Mouse (Mus musculus) heart, embryonic 10.5 days (tissue): ENCODE results near the gene Lrif1. TPM values are rescaled to one million over a fixed set of nuclear protein-coding genes. Genes with fewer than 3 reads are reported as not detected.
A peak's percentile ranks its signal among the peaks of the same experiment; 100 is the strongest.
"Not testable (repeated sequence)": the region's sequence is repeated elsewhere in the genome, so short reads cannot be mapped to it uniquely, and the experiment has no call there.

Experiments used
- DNase-seq: peaks from one replicate; pipeline ENCODE4 v3.0.0-alpha.2; 2017; ENCODE audit warnings: low spot score
- H3K27ac ChIP-seq: fragments of 300-500 bp; sonication (generic); 2 replicates; pipeline ENCODE4 v1.5.1; 2016; ENCODE audit warnings: mild to moderate bottlenecking
- H3K27me3 ChIP-seq: fragments of 300-500 bp; sonication (generic); 2 replicates; pipeline ENCODE4 v1.6.1; 2016; ENCODE audit warnings: mild to moderate bottlenecking; ENCODE audit not compliant: poor library complexity, insufficient read depth, severe bottlenecking
- H3K36me3 ChIP-seq: fragments of 300-500 bp; sonication (generic); 2 replicates; pipeline ENCODE4 v1.6.1; 2016; ENCODE audit warnings: mild to moderate bottlenecking, moderate library complexity
- H3K4me1 ChIP-seq: fragments of 300-500 bp; sonication (generic); 2 replicates; pipeline ENCODE4 v1.6.1; 2016; ENCODE audit warnings: mild to moderate bottlenecking
- H3K4me3 ChIP-seq: fragments of 300-500 bp; sonication (generic); 2 replicates; pipeline ENCODE4 v1.5.1; 2016; ENCODE audit warnings: mild to moderate bottlenecking, moderate library complexity
- H3K9me3 ChIP-seq: fragments of 300-500 bp; sonication (generic); 2 replicates; pipeline ENCODE4 v1.6.1; 2016; ENCODE audit warnings: mild to moderate bottlenecking, moderate library complexity
- WGBS: fragments of 180-500 bp; shearing (Covaris S2); methylation state at CpG from one replicate; pipeline ENCODE4 v1.1.7; 2016; 5-methylcytosine and 5-hydroxymethylcytosine counted together
- polyA plus RNA-seq: library from polyadenylated mRNA; unstranded; fragments of >200 nt; fragmentation: Nextera tagmentation; extraction: Ambion mirVana; gene quantifications from 2 replicates; pipeline ENCODE4 v1.2.1, GENCODE M21; 2016

Lrif1 gene
- polyA plus RNA-seq, result 11.9 and 12.7 TPM in 2 replicates

GRCm38 (mm10) chr3:106684830-106685229 is at the start of gene Lrif1:
Gene Lrif1, plus strand, starts transcription at chr3:106684987.
- peak; percentile 89 for DNase-seq
- no peaks in the 10 kb centered on the region for H3K27me3 ChIP-seq
- peak within 1 kb of the TSS; percentile 88 for H3K27ac ChIP-seq
- no peaks in the 10 kb centered on the region for H3K9me3 ChIP-seq
- no peaks in the 10 kb centered on the region for H3K4me1 ChIP-seq
- H3K36me3 ChIP-seq, result no peaks in the 10 kb centered on the region
- peak within 1 kb of the TSS; percentile 69 for H3K4me3 ChIP-seq
- WGBS, result 1% methylated on average over 20 of the region's 20 CpGs

DNA sequence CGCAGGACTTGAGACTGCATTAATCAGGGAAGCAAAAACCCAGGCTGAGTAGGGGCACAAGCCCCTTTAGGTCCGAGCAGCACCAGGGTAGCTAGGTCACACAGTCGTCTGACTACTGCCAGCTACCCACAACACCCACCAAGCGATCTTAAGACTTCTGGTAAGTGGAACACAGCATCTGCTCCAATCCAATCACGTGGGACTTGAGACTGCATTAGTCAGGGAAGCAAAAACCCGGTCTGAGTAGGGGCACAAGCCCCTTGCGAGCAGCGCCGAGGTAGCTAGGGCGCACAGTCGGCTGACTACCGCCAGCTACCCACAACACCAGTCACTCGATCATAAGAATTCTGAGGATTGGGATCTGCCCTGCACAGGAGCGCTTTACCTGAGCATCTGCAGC is 12.0 kb upstream of the Lrif1 start:
- WGBS, result 59% methylated on average over 14 of the region's 14 CpGs

GRCm38 (mm10) chr3:106685381-106685780 is 594 bp downstream of the Lrif1 start:
- DNase-seq, result no peak
- H3K9me3 ChIP-seq, result no peaks in the 10 kb centered on the region
- H3K27ac ChIP-seq, result peak overlapping the region; percentile 88; the same call in 1 of the 2 replicates
- peak overlapping the region; percentile 69 for H3K4me3 ChIP-seq
- no peaks in the 10 kb centered on the region for H3K4me1 ChIP-seq
- 40% methylated on average over 1 of the region's 1 CpGs for WGBS
- H3K36me3 ChIP-seq, result no peaks in the 10 kb centered on the region
- no peaks in the 10 kb centered on the region for H3K27me3 ChIP-seq

More for the DNA sequence above, 12.0 kb upstream of the Lrif1 start:
- not testable (repeated sequence) for H3K9me3 ChIP-seq, H3K4me1 ChIP-seq, H3K36me3 ChIP-seq, H3K27me3 ChIP-seq, H3K4me3 ChIP-seq, H3K27ac ChIP-seq, DNase-seq

DNA sequence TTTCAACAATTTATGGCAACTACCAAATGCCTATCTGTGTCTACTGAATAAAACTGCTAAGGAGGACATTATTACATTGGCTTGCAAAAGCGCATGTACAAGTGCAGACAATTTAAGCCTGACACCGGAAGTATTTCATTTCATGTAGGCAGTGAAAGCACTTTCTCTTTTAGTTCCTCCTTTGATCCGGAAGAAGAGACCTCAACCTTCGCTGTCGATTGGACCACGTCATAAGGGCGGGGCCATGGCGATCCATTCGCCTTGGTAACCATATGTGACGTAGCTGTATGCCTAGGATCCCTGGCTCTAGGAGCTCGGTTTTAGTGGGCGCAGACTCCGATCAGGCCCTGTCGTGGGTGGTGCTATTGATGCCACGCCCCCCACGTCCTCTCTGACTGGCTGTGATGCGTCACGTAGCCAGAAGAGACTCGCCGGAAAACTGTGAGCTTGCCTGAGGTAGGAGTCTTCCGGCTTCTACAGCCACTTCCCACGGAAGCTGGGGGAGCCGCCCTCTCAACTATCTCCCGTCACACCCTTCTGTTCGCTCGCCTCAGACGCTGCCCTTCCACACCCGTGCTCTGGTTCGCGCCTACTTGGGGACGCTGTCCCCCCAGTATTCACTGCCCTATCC is 36.7 kb downstream of the Lrif1 start:
- Histone ChIP-seq H3K27ac (peak overlapping the region; percentile 94), H3K4me1 (no peaks in the 10 kb centered on the region), H3K9me3 (no peaks in the 10 kb centered on the region), H3K36me3 (no peaks in the 10 kb centered on the region), H3K27me3 (no peaks in the 10 kb centered on the region), H3K4me3 (peak overlapping the region; percentile 70)
- WGBS, result 2% methylated on average over 31 of the region's 31 CpGs
- DNase-seq, result peak; percentile 98

DNA sequence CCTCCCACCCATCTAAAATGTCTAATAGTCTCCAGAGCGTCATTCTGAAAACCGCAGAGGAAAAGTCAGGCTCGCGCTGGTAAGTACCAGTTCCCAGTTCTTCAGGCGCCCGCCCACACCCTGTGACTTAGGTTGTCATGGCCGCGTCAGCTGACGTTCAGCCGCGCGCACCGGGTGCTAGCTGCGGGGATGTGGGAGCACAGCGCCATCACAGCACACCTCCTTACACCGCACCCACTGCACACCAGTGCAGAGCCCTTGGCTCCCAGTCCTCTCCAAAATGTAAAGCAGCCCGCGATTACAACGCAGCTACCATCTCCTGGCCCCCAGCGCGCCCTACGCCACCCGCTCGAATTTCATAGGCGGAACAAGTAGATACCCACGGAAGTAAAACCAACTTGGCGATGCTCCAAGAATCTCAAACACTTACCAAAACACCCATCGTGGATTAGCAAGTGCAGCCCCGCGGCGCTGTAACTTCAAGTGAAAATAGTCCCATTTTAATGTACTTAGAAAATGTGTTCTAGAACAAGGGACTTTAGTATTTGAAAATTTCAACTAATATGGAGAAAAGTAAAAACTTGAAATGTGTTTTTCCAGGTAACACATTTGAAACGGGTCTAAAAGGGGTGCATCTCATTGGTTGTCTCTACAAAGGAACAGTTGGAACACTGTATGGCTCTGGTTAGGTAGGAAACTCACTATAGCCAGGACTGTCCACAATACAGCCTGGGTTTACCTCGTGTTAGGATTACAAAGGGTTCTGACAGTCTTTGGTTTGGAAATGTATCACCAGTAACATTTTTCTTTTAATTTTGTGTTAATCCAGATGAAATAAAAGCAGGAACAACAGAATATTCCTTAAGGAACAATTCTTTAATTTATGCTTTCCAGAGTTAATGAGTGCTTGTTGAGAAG is 37.5 kb downstream of the Lrif1 start:
- peak overlapping the region; percentile 94 for H3K27ac ChIP-seq
- no peaks in the 10 kb centered on the region for H3K4me1 ChIP-seq
- H3K9me3 ChIP-seq, result no peaks in the 10 kb centered on the region
- H3K27me3 ChIP-seq, result no peaks in the 10 kb centered on the region
- peak overlapping the region; percentile 70 for H3K4me3 ChIP-seq
- 2% methylated on average over 33 of the region's 33 CpGs for WGBS
- peak; percentile 95 for DNase-seq
- peaks cover 4% of the 10 kb centered on the region; the same call in 1 of the 2 replicates for H3K36me3 ChIP-seq

DNA sequence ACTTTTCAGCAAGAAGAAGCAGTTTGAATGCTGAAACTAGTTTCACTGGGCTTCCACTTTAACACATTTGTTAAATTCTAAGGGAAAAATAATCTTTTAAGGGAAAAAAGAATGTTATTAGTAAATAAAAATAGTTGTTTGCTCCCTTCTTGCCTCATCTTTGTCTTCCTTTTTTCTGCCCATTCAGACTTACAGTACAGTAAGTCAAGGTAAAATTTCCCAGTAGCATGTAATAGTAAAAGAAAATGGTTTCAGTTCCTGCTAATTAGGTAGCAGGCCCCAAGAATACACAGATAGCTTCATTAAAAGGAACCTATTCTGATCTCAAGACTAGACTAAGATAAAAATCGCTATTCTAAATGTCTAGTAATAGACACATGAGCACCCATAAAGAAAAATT is 71.1 kb downstream of the Lrif1 start:
- Histone ChIP-seq H3K9me3 (no peaks in the 10 kb centered on the region), H3K27ac (no peak overlapping the region), H3K4me3 (no peak overlapping the region), H3K27me3 (no peaks in the 10 kb centered on the region), H3K36me3 (no peaks in the 10 kb centered on the region), H3K4me1 (no peaks in the 10 kb centered on the region)
- no peak for DNase-seq
- WGBS, result 50% methylated on average over 1 of the region's 1 CpGs

DNA sequence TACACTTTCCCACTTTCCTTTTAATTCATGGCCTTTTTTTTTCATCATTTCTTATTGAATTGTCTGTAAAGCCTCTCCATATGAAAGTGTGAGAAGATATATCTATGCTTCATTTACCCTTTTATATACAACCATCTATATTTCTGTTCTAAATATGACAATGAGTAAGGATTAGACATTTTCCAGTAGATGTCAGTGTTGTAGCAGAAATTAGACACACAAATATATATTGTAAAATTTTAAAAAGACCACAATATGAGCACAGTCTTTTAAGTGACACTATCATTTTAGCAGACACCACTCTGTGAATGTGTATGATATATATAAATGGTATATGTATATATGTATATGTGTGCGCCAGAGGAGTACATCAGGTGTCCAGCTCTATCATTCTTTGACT is 87.0 kb downstream of the Lrif1 start:
- 75% methylated on average over 1 of the region's 1 CpGs for WGBS
- H3K4me3 ChIP-seq, result no peak overlapping the region
- no peak for DNase-seq

DNA sequence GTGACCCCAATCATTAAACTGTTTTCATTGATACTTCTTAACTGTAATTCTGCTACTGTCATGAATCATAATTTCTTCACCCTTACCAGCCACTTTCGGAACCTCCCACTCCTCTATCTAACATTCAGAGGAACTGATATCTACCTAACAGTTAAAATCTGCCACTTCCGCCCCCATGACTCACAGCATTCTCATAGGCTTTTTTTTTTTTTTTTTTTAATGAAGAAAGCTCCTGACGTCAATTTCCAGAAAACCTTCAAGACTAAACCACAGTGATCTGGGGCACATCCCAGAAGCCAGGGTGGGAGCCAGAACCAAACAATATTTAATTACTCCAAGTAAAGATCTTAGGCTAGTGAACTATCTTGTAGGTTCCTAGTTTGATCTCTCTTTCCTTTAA is 100.3 kb downstream of the Lrif1 start:
- Histone ChIP-seq H3K4me1 (no peaks in the 10 kb centered on the region), H3K27ac (no peak overlapping the region), H3K4me3 (no peak overlapping the region), H3K9me3 (no peaks in the 10 kb centered on the region), H3K27me3 (no peaks in the 10 kb centered on the region), H3K36me3 (no peaks in the 10 kb centered on the region)
- 67% methylated on average over 3 of the region's 3 CpGs for WGBS
- no peak for DNase-seq

More for the DNA sequence above, 87.0 kb downstream of the Lrif1 start:
- H3K27ac ChIP-seq, result no peak overlapping the region
- H3K36me3 ChIP-seq, result no peaks in the 10 kb centered on the region
- no peaks in the 10 kb centered on the region for H3K27me3 ChIP-seq
- H3K4me1 ChIP-seq, result no peaks in the 10 kb centered on the region
- no peaks in the 10 kb centered on the region for H3K9me3 ChIP-seq

Other genes starting within 250 kb of the Lrif1 start
- gene Dennd2d, start 202.6 kb upstream of the Lrif1 start, polyA plus RNA-seq, result 2.7 and 3.3 TPM in 2 replicates
- 46.8 and 56.2 TPM in 2 replicates for gene Dram2, start 137.2 kb upstream of the Lrif1 start, polyA plus RNA-seq
- 28.0 and 36.6 TPM in 2 replicates for gene Cept1, start 137.2 kb upstream of the Lrif1 start, polyA plus RNA-seq
- gene Cd53, start 105.2 kb downstream of the Lrif1 start, polyA plus RNA-seq, result 2.5 and 2.6 TPM in 2 replicates
- gene Olfr266, start 141.3 kb downstream of the Lrif1 start, polyA plus RNA-seq, result not detected in 2 replicates